ENCODE assay signal across 8 mouse cellular contexts in genomic region chr11:75938379-75938906, GRCm38 (mm10). TPM values are rescaled to one million over a fixed set of nuclear protein-coding genes. Genes with fewer than 3 reads are reported as not detected.
DNase-seq lines count a peak whose midpoint lies in the region; ATAC-seq lines count a peak whose summit lies in the region.

Gene Rph3al (minus strand): TSS chr11:75938429.

- no peaks in the 10 kb centered on the region for H3K36me3 ChIP-seq in liver, embryonic 11.5 days (ENCODE audit: control insufficient read depth, insufficient read depth, low read length)
- H3K36me3 ChIP-seq in liver, embryonic 12.5 days, result no peaks in the 10 kb centered on the region
- H3K36me3 ChIP-seq in heart, embryonic 11.5 days (ENCODE audit: control insufficient read depth, insufficient read depth, low read length), result no peaks in the 10 kb centered on the region
- H3K36me3 ChIP-seq in kidney, embryonic 16.5 days (ENCODE audit: insufficient read depth, low read length), result no peaks in the 10 kb centered on the region
- no peaks in the 10 kb centered on the region for H3K36me3 ChIP-seq in neural tube, embryonic 14.5 days (ENCODE audit: control insufficient read depth, insufficient read depth, low read length)

- 65% methylated on average over 6 of the region's 6 CpGs for WGBS in liver, embryonic 11.5 days
- WGBS in liver, embryonic 12.5 days (ENCODE audit: insufficient replicate concordance), result 53% methylated on average over 6 of the region's 6 CpGs
- 56% methylated on average over 6 of the region's 6 CpGs for WGBS in heart, embryonic 11.5 days (ENCODE audit: insufficient replicate concordance)
- 55% methylated on average over 6 of the region's 6 CpGs for whole genome bisulfite sequencing in kidney, embryonic 16.5 days
- 66% methylated on average over 6 of the region's 6 CpGs for WGBS in neural tube, embryonic 14.5 days

- H3K4me3 ChIP-seq in liver, embryonic 11.5 days (ENCODE audit: low read depth, low read length), result no peak within 1 kb of the TSS
- H3K4me3 ChIP-seq in liver, embryonic 12.5 days, result no peak within 1 kb of the TSS
- no peak within 1 kb of the TSS for H3K4me3 ChIP-seq in heart, embryonic 11.5 days (ENCODE audit: low read depth, low read length)
- H3K4me3 ChIP-seq in kidney, embryonic 16.5 days (ENCODE audit: low read length), result peak within 1 kb of the TSS; percentile 9; the same call in 1 of the 2 replicates
- no peak within 1 kb of the TSS for H3K4me3 ChIP-seq in neural tube, embryonic 14.5 days (ENCODE audit: low read depth, low read length)

- H3K4me1 ChIP-seq in liver, embryonic 11.5 days (replicated peaks; ENCODE audit: control insufficient read depth, insufficient read depth, low read length), result peaks cover 10% of the 10 kb centered on the region
- peaks cover 27% of the 10 kb centered on the region for H3K4me1 ChIP-seq in liver, embryonic 12.5 days
- H3K4me1 ChIP-seq in heart, embryonic 11.5 days (ENCODE audit: control insufficient read depth, insufficient read depth, low read length), result peaks cover 37% of the 10 kb centered on the region
- H3K4me1 ChIP-seq in kidney, embryonic 16.5 days (ENCODE audit: insufficient read depth, low read length), result peaks cover 43% of the 10 kb centered on the region
- H3K4me1 ChIP-seq in neural tube, embryonic 14.5 days (ENCODE audit: control insufficient read depth, insufficient read depth, low read length), result peaks cover 3% of the 10 kb centered on the region; the same call in 1 of the 2 replicates

- ATAC-seq in liver, embryonic 11.5 days (replicated peaks; ENCODE audit: low FRiP score), result no peak
- no peak for ATAC-seq in liver, embryonic 12.5 days
- no peak for ATAC-seq in heart, embryonic 11.5 days (replicated peaks; ENCODE audit: insufficient number of reproducible peaks, low FRiP score, low TSS enrichment)
- ATAC-seq in kidney, embryonic 16.5 days (ENCODE audit: low FRiP score, low TSS enrichment), result no peak
- no peak for ATAC-seq in neural tube, embryonic 14.5 days (ENCODE audit: low read depth)
- no peak for ATAC-seq in erythroblast, adult 5-6 weeks (replicated peaks; ENCODE audit: low FRiP score, poor library complexity, severe bottlenecking)

- H3K9ac ChIP-seq in liver, embryonic 11.5 days (ENCODE audit: low read depth, low read length), result 0 out of 2 replicates have a peak within 1 kb of the TSS, but pooled peaks have one; percentile 25
- H3K9ac ChIP-seq in liver, embryonic 12.5 days, result no peak within 1 kb of the TSS
- H3K9ac ChIP-seq in heart, embryonic 11.5 days (ENCODE audit: low read depth, low read length), result peak within 1 kb of the TSS; percentile 61
- peak within 1 kb of the TSS; percentile 58 for H3K9ac ChIP-seq in kidney, embryonic 16.5 days (replicated peaks; ENCODE audit: low read length)
- H3K9ac ChIP-seq in neural tube, embryonic 14.5 days (replicated peaks; ENCODE audit: low read depth, low read length), result no peak within 1 kb of the TSS

- peak within 1 kb of the TSS; percentile 13; the same call in 1 of the 2 replicates for H3K4me2 ChIP-seq in liver, embryonic 11.5 days
- no peak within 1 kb of the TSS for H3K4me2 ChIP-seq in liver, embryonic 12.5 days
- peak within 1 kb of the TSS; percentile 54 for H3K4me2 ChIP-seq in heart, embryonic 11.5 days
- peak within 1 kb of the TSS; percentile 43 for H3K4me2 ChIP-seq in kidney, embryonic 16.5 days (replicated peaks; ENCODE audit: low read depth, low read length)
- H3K4me2 ChIP-seq in neural tube, embryonic 14.5 days (ENCODE audit: low read depth, low read length), result no peak within 1 kb of the TSS

- no peak for DNase-seq in liver, embryonic 11.5 days (ENCODE audit: low spot score)
- no peak for DNase-seq in cerebellum, postnatal 14 days
- no peak for DNase-seq in spleen, postnatal 36 days (ENCODE audit: low spot score in 2 of 2)

- no peaks in the 10 kb centered on the region for H3K9me3 ChIP-seq in liver, embryonic 11.5 days (ENCODE audit: control insufficient read depth, low read length)
- H3K9me3 ChIP-seq in liver, embryonic 12.5 days (replicated peaks), result 0 out of 2 replicates have a peak, but pooled peaks cover 5% of the 10 kb centered on the region
- no peaks in the 10 kb centered on the region for H3K9me3 ChIP-seq in heart, embryonic 11.5 days (replicated peaks; ENCODE audit: control insufficient read depth, low read length)
- H3K9me3 ChIP-seq in kidney, embryonic 16.5 days (ENCODE audit: low read length), result 0 out of 2 replicates have a peak, but pooled peaks cover 6% of the 10 kb centered on the region
- no peaks in the 10 kb centered on the region for H3K9me3 ChIP-seq in neural tube, embryonic 14.5 days (ENCODE audit: control insufficient read depth, low read length)

- H3K27ac ChIP-seq in liver, embryonic 11.5 days (ENCODE audit: low read depth, low read length), result peak within 1 kb of the TSS; percentile 34; the same call in 1 of the 2 replicates
- no peak within 1 kb of the TSS for H3K27ac ChIP-seq in liver, embryonic 12.5 days
- H3K27ac ChIP-seq in heart, embryonic 11.5 days (ENCODE audit: low read depth, low read length), result peak within 1 kb of the TSS; percentile 89
- H3K27ac ChIP-seq in kidney, embryonic 16.5 days (ENCODE audit: low read length), result peak within 1 kb of the TSS; percentile 87
- peak within 1 kb of the TSS; percentile 8; the same call in 1 of the 2 replicates for H3K27ac ChIP-seq in neural tube, embryonic 14.5 days (ENCODE audit: low read depth, low read length)

- no peaks in the 10 kb centered on the region for H3K27me3 ChIP-seq in liver, embryonic 11.5 days (replicated peaks; ENCODE audit: control insufficient read depth, insufficient read depth, low read length)
- H3K27me3 ChIP-seq in liver, embryonic 12.5 days (replicated peaks), result peaks cover 5% of the 10 kb centered on the region; the same call in 1 of the 2 replicates
- no peaks in the 10 kb centered on the region for H3K27me3 ChIP-seq in heart, embryonic 11.5 days (ENCODE audit: control insufficient read depth, insufficient read depth, low read length)
- no peaks in the 10 kb centered on the region for H3K27me3 ChIP-seq in kidney, embryonic 16.5 days (ENCODE audit: insufficient read depth, low read length)
- no peaks in the 10 kb centered on the region for H3K27me3 ChIP-seq in neural tube, embryonic 14.5 days (ENCODE audit: control insufficient read depth, insufficient read depth, low read length)

RNA-seq across cellular contexts. Expression of gene Rph3al, which starts in this region (rescaled TPM):
- 1.4 and 1.5 TPM in 2 replicates for polyA plus RNA-seq in liver, embryonic 11.5 days (2014; fragmentation: Nextera tagmentation; extraction: Ambion mirVana)
- polyA plus RNA-seq in liver, embryonic 12.5 days (2016; fragmentation: Nextera tagmentation; extraction: Ambion mirVana), result 0.57 and 0.68 TPM in 2 replicates
- polyA plus RNA-seq in heart, embryonic 11.5 days (2014; fragmentation: Nextera tagmentation; extraction: Ambion mirVana), result 4.1 and 5.1 TPM in 2 replicates
- polyA plus RNA-seq in kidney, embryonic 16.5 days (2015; fragmentation: Nextera tagmentation; extraction: Ambion mirVana), result 17.5 and 18.0 TPM in 2 replicates
- polyA plus RNA-seq in neural tube, embryonic 14.5 days (2014; fragmentation: Nextera tagmentation; extraction: Ambion mirVana), result 1.3 and 2.1 TPM in 2 replicates
- total RNA-seq in erythroblast, adult 5-6 weeks (2015; ENCODE audit: low replicate concordance), result 5.6 and 11.1 TPM in 2 replicates
- 7.5 and 10.3 TPM in 2 replicates for total RNA-seq in erythroblast, adult 5-6 weeks (2017; ENCODE audit: low replicate concordance)

Comparison
In these comparisons a context has a peak if more than half of its experiments do, and no peak if none do; other contexts are left out.
1. H3K4me2 ChIP-seq: peak in liver, embryonic 11.5 days (single experiment), heart, embryonic 11.5 days (single experiment) and kidney, embryonic 16.5 days (single experiment); none in liver, embryonic 12.5 days (single experiment) and neural tube, embryonic 14.5 days (single experiment).
2. H3K9ac ChIP-seq: peak in liver, embryonic 11.5 days (single experiment), heart, embryonic 11.5 days (single experiment) and kidney, embryonic 16.5 days (single experiment); none in liver, embryonic 12.5 days (single experiment) and neural tube, embryonic 14.5 days (single experiment).